Mouse (Mus musculus) cerebellum, postnatal 14 days (tissue): ENCODE measurements around the gene Bcor.

Experiments used
- DNase-seq, 2 experiments: peaks; one replicate each; pipeline ENCODE4 v3.0.0; 2021; ENCODE audit warnings: mixed read lengths in 2 of 2

Bcor gene

GRCm38 (mm10) chrX:12062121-12062931, 97.8 kb downstream of the Bcor start:
- DNase-seq, result no peak

DNA sequence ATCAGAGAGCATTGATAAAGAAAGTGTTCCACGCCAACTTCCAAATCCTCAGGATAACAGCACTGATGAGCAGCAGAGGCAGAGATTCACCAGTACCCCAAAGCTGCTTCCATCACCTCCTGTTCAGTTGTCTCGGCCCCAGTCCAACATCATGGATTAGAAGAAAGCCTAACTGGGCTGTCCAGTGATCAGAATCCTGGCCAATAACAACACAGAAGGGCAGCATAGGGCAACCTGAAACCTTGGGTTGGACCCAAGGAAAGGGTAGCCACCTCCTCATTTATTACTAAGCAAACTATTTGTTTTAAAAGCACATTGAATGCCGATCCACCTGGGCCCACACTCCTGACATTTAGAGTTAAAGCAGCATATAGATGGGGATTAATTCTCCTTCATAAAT, 99.3 kb downstream of the Bcor start:
- no peak for DNase-seq

DNA sequence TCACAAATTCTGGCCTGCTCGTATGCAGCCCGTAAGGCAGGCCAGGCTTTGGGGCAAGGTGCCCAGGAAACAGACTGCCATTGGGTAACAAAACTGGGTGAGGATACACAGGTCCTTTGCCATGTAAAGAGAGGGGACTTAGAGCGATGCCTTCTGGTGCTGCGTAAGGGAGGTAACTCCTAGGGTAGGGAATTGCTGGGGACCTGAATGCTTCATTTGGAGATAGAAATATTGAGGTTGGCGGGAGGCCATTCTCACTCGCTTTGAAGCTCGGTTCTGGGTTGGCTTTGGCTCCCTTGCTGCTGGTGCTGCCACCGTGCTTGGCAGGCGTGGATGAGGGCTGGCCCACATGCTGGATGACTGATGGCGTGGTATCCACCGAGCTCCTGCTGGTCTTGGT, 102.9 kb downstream of the Bcor start:
- DNase-seq, result peak; percentile 62 to 67

GRCm38 (mm10) chrX:12053315-12053914, 106.7 kb downstream of the Bcor start:
- DNase-seq, result no peak

DNA sequence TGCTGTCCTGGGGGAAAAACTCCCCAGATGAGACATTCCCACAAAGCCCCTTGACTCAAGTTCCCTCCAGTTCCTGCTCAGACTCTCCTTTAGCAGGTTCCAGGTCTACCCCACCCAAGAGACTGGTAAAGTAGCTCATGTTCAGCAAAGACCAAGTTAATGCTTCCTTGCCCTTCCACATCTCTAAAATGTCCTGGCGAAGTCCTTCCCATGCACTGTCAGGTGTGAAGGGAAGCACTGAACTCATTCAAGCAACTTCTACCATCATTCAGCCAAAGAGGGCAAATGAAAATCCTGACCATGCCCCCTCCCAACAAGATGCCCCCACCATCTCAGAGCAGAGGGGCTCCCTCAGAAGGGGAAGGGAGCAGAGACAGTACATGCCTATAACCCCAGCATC, 107.5 kb downstream of the Bcor start:
- DNase-seq, result no peak

- DNase-seq, result no peak
Measured at GRCm38 (mm10) chrX:12048721-12049120, 111.4 kb downstream of the Bcor start.

GRCm38 (mm10) chrX:12048166-12048565, 112.0 kb downstream of the Bcor start:
- DNase-seq, result no peak

DNA sequence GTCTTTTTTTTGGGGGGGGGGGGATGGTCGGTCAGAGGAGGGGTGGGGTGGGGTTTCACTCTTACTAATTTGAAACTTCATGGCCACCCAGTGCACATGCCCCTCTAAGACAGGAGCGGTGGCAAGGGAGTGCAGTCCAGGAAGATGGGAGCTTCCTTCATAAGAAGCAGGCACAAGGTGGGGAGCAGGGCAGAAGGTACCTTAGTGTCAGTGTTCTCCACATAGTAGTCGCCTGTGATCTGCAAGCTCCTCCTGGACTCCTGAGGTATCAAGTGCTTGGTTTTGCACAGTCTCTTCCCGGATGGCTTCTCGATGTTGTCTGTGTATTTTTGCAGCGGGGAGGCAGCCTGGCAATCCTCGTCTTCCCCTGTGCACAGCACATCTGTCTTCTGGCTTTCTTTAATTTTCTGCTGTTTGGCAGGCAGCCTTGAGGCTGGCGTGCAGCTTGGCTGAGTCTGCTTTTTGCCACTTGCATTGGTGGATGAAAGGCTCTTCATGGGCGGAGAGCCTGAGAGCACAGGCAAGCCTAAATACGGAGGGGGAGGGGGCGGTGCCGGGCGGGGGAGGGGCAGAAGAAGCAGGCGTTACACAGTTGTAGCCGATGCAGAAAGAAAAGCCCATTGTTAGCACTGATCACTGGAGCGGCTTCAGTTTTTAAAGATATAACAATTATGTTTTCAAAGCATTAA, 112.8 kb downstream of the Bcor start:
- DNase-seq, result no peak

GRCm38 (mm10) chrX:12046676-12047075, 113.5 kb downstream of the Bcor start:
- DNase-seq, result no peak

- DNase-seq, result peak; percentile 20 to 26
Measured at GRCm38 (mm10) chrX:12043352-12043751, 116.8 kb downstream of the Bcor start.

DNA sequence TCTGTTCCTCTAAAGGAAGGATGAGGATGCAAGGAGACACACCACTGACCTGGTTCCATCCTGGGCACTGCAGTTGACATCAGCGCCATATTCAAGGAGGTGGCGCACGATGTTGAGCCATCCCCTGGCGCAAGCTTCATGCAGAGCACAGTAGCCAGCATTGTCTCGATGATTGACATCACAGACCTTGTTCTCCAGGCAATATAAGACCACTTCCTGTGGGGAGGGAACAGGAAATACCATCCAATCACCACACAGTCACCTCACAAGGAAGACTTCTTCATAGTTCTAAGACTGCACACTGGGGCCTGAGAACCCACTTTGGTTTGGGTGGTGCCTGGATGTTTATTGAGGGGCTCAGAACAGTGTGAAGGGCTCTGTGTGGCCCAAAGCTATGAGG, 118.7 kb downstream of the Bcor start:
- DNase-seq, result no peak

DNA sequence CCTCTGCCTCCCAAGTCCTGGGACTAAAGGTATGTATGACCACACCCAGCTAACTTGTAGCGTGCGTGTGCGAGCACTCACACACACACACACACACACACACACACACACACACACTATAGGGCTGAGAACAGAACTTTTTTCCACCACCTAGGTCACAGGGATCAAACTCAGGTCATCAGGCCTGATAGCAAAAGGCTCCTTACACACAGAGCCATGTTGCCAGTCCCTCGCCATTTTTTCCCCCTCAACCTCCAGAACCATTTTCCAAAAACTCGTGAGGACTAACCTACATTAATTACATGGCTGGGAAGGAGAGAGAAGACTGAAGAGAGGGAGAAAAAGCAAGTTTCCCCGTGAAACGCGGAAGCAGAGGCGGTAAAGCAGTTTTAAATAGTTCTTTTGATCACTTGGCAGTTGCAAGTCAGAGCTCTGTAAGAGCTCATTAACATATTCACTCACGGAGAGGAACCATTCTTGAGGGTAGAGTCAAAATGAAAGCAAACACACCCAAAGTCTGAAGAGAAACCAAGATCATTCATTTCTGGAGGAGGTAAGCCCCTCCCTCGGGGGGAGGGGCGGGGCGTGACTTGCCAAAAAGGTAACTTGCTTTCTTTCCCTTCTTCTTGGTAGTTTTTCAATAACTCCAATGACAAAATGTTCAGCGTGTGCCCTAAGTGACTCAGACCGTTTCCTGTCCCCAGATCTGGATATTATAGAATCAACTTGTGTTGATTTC, 145.3 kb downstream of the Bcor start:
- DNase-seq, result no peak

DNA sequence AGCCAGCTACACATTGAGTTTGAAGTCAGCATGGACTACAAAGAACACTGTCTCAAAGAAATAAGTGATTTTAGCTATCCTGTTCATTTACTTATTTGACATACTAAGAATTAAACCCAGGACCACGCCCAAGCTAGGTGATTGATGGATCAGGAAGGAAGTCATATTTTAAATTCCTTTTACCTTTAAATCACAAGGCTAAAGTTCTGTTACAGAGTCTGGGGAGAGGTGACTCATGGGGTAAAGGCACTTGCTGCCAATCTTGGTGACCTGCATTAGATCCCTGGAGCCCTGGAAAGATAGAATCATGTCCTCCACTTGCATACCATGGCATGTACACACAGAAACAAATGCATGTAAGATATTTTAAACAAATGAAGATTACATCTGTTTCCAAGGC, 149.5 kb downstream of the Bcor start:
- no peak for DNase-seq

- DNase-seq, result peak in 1 of 2 experiments; percentile 22
Measured at GRCm38 (mm10) chrX:12009046-12009445, 151.1 kb downstream of the Bcor start.

DNA sequence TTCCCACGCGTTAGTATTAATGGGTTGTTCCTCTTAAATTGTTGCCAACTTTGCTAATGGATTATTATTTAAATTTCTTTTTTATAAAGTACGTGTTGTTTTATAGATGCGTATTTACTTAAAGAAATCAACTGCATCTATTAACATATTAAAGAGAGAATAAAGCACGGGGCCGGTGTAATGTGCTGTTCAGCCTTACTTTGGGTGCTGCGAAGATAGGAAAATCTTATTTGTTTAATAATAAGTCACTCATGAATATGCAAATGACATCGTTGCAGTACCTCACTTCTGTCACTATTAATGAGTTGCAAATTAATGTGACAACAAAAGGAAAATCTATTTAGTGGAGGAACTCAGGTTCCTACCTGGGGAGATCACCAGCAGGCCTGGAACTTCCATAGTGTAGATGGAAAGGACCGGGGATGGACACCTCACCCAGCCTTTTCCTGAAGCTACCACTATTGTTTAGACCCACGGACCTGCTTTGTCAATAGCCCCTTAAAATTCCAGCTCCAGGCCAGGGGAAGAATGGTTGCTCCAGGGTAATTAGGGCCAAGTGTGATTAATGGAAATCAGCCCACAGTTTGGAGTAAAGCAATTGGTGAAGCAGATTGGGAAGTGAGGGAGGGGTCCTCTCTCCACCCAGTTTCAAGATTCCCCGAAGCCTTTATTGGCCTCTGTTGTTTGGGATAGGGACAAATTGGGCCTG, 152.2 kb downstream of the Bcor start:
- DNase-seq, result no peak

DNA sequence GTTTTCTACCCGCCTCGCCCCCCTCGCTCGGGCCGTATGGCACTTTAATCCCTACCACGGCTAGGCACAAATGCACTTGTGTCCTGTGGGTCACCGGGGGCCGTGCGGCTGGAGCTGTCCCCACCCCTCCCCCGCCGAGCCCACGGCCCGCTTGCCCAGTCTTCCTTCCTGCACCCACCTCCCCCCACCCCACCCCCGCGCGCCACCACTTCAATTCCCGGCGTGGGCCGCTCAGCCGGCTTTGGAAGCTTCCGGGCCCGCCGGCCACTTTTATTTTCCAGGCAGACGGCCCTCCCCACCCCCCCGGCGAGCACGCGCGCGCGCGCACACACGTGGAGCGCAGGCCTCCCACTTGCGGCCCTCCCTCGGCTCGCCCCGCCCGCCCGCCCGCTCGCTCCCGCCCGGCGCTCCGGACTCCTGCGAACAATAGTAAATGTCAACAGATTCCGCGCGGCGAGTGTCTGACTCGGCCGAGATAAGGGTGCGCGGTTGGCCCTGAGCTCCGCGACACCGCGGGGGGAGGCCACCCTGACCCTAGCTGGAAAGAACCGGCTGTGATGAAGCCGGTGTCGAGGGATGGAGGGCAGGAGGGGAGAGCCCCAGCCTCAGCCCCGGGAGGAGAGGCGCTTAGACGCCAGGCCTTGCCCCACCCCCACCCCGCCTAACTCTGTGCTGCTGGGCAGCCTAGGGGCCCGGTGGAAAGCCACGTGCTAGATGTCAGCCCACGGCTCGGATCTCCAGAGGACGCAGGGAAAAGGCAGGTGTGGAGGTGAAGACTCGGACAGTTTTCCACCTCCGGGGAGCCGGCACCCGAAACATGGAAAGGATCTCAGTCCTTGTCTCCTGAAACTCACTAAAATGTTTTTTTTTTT, 153.0 kb downstream of the Bcor start:
- DNase-seq, result peak in 1 of 2 experiments; percentile 57

DNA sequence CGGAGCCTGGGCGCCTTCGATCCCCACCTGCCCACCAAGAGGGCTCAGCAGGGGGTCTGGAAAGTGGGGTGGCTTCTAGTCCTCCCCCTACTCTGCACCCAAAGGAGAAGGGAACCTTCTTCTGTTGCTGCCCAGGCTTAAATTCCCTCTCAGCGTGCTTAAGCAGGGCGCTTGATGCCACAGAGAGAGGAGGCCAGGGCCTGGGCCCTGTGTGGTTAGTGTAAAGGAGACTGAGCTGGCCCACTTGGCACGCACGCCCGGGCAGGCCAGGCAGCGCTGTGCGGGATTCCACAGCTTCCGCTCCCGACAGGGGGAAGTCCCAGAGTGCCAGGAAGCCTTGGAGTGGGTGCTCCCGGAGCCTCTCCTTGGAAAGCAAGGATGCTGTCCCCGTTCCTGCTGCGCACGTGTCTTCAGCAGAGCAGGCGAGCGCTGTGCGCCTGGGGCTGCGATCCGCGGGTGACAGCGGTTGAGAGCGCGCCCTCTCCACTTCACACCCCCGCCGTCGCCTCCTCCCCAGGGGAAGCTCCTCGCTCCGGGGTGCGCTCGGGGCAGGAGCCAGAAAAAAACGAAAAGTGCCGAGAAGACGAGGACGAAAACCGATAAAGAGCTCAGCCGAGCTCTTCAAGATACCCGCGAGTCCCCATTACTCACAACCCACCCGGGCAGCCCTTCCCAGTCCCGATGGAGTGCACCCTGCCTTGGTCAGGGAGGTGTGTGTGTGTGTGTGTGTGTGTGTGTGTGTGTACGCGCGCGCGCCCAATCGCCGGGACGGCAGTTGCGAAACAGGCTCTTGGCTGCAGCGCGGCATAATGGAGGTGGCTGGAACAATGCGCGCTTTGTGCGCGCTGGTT, 153.9 kb downstream of the Bcor start:
- peak; percentile 28 to 59 for DNase-seq

GRCm38 (mm10) chrX:12005181-12006030, 154.7 kb downstream of the Bcor start:
- DNase-seq, result no peak

DNA sequence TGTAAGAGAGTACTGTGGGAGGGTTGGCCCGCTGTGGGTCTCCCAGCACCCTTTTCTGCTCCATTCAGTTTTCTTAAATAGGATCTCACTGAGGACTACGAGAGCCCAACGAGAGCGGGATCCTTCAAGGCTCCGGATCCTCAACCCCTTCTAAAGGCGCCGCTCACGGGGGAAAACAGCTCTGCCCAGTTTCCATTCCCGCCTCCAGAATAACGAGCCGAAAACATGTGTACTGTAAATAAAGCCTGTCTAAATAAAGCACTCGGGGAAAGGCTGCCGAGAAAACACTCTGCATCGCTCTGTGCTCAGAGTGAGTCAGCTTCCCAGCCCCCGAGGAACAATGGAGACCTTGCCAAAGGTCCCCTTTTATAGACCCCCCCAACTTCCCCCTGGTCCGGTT, 155.7 kb downstream of the Bcor start:
- no peak for DNase-seq

GRCm38 (mm10) chrX:12003947-12004346, 156.2 kb downstream of the Bcor start:
- DNase-seq, result no peak
